Mouse (Mus musculus): ENCODE data around the gene Cadm4.

- no peak for TF ChIP-seq POLR2A (IDR thresholded peaks at IDR 0.05; ENCODE audit: extremely low read depth, insufficient read depth, low read length)
- TF ChIP-seq CTCF (IDR thresholded peaks at IDR 0.05; ENCODE audit: low read depth, low read length): no peak
Measured at GRCm38 (mm10) chr7:24523723-24524122, 41.9 kb downstream of the Cadm4 start.

All from liver, adult 2 months (tissue).